Mouse (Mus musculus): ENCODE data around the gene Olfr1340. TPM values are rescaled to one million over a fixed set of nuclear protein-coding genes. Genes with fewer than 3 reads are reported as not detected.

Gene Olfr1340
- total RNA-seq (2021): not detected

DNA sequence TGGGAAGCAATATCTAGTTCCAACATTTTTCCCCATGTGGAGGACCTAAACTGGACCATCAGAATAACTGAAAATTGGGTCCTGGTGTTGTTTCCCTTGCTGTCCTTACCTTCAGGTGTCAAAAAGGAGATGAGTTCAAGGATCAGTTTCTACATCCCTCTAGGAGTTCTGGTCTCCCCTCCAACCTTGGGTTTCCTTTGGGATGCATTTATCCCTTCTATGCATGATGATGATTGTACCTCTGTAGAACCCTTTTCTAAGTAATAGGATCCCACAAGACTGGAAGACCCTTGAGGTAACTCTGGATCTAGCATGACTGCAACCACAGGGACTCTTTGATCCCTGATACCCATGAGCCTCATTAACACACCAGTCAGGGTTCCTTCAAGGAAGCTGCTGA, at the start of gene Olfr1340:
TSS of gene Olfr1340 (plus strand) at position 301 of the 400 bp plus-strand sequence.
- intact Hi-C loops (cut with DNase I): no loop called here
- DNase-seq: no peak

GRCm38 (mm10) chr4:118687086-118687485, 32.9 kb upstream of the Olfr1340 start:
- intact Hi-C loops (cut with DNase I): no loop called here

DNA sequence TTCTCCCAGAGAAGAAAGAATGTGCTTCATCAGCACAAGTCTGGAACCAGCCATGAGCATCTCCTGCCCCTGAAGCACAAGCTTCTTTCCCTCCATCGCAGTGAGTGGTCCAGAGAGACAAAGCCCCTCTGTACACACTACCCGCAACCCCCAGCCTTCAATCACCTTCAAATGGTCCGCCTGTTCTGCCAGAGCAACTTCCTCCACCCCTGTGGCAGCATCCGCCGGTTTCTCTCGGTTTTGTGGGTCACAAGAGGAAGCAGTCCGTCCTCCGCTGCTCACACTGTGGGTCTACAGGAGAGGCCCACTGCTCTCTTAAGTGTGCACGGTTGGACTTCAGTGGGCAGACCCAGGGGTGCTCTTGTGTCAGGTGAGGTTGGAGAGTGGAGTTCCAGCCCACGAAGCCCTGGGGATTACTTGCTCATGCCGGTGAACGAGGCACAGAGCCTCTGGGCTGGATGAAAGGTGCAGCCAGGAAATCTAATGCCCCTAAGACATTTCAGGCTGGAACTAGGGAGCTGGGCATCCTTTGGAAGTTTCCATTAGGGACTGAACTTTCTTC, 27.4 kb upstream of the Olfr1340 start, which contains the start of gene Olfr1342:
TSS of gene Olfr1342 (minus strand) at position 345 of the 562 bp plus-strand sequence.
- intact Hi-C loops (cut with DNase I): no loop called here
- DNase-seq: no peak

More at GRCm38 (mm10) chr4:118687086-118687485, 32.9 kb upstream of the Olfr1340 start:
- no peak for DNase-seq

DNA sequence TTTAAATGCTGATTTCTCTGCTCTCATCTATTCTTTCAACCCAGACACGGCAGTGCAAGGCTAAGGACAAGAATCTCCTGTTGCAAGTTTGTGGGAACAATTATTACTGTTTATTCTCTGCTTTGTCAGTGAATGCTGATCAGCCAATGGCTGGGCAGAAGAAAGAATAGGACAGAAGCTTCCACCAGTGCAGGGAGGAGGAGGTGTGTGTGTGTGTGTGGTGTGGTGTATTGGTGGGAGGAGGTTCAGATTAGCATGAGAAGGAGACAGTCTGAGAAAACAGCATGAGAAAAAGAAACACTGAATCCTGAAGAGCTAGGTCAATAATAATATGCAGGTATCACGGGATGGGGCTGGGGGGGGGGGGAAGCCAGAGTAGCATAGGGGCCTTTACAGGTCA, 26.1 kb upstream of the Olfr1340 start:
- intact Hi-C loops (cut with DNase I): no loop called here
- DNase-seq: no peak

- intact Hi-C loops (cut with DNase I): no loop called here
- DNase-seq: no peak
These were observed 16.7 kb upstream of the Olfr1340 start, which contains the start of gene Olfr1341 for GRCm38 (mm10) chr4:118703223-118703622. Gene Olfr1341 (plus strand): TSS chr4:118703523.

- intact Hi-C loops (cut with DNase I): no loop called here
- DNase-seq: no peak
These were observed 11.9 kb upstream of the Olfr1340 start for GRCm38 (mm10) chr4:118708086-118708485.

GRCm38 (mm10) chr4:118711656-118712055, 8.3 kb upstream of the Olfr1340 start:
- no peak for DNase-seq
- intact Hi-C loops (cut with DNase I): no loop called here

- DNase-seq: peak in 1 of 2 experiments; percentile 6
- intact Hi-C loops (cut with DNase I): no loop called here
These were observed 2.0 kb downstream of the Olfr1340 start for GRCm38 (mm10) chr4:118721742-118722483.

- DNase-seq: no peak
- intact Hi-C loops (cut with DNase I): no loop called here
These were observed 11.9 kb downstream of the Olfr1340 start, which contains the start of gene Olfr1339 for GRCm38 (mm10) chr4:118731875-118732274. Gene Olfr1339 (plus strand): TSS chr4:118732175.

- intact Hi-C loops (cut with DNase I): no loop called here
- DNase-seq: no peak
These were observed 19.6 kb downstream of the Olfr1340 start for GRCm38 (mm10) chr4:118739574-118739973.

DNA sequence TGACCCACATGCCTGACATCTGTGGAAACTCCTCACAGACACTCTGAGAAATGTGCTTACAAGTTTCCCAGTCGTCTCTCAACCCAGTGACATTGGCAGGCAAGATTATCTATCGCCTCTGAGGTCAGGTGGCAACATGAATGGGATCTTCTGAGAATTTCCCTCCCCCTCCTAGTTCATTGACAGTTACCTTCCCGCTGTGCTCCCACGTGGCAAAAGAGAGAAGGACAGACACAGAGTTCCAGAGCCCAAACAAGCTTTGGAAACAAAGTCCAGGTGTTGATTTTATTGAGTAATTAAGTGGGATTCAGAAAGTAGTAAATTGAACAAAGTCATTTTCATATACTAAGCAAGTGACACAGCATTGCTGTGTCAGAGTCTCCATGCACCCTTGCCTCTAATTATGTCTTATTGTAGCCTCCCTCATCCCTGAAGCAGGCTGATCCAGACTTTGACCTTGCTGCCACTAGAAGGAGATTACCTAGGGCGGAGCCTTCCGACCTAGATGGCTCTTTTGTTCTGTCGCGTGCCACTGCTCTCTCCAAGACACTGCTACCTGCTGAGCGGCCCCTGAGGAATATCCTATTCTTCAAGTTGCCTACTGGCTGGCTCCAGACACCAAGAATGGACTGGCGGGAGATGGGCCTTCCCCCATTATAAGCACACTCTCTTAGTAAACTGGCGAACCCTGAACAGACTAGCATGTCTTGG, 21.2 kb downstream of the Olfr1340 start:
- intact Hi-C loops (cut with DNase I): no loop called here
- DNase-seq: no peak

DNA sequence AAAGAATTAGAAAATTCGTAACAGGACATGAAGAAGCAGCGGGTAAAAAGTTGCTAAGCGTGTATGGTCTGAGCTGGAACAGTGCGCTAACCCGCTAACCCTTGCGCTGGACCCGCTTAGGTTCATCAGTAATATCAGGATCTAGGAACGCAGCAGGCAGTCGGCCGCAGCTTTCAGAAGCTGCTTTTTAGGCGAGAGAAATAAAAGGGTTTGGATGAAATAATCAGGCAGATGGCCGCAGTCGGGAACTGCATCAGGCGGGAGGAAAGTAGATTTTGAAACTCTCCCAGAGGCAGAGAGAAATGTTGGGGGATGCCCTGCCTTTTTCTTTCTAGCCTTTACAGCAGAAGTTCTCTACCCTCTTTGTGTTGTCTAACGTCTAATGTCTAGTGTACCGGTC, 21.9 kb downstream of the Olfr1340 start:
- DNase-seq: no peak
- intact Hi-C loops (cut with DNase I): no loop called here

- intact Hi-C loops (cut with DNase I): no loop called here
- DNase-seq: no peak
These were observed 38.7 kb downstream of the Olfr1340 start, which contains the start of gene Olfr1338 for GRCm38 (mm10) chr4:118758637-118759036. Gene Olfr1338 (minus strand): TSS chr4:118758737.

Other genes with a start within 250 kb of the Olfr1340 start
- gene Tie1, start 230.1 kb upstream of the Olfr1340 start, total RNA-seq (2021): 10 to 100 TPM; 66.5 to 81.4 TPM
- gene 2610528J11Rik, start 193.1 kb upstream of the Olfr1340 start, total RNA-seq (2021): not detected
- gene Tmem125, start 176.1 kb upstream of the Olfr1340 start, total RNA-seq (2021): under 1 TPM in 1 of 2 experiments, not detected in 1; 0.33 TPM
- gene Cfap57, start 99.4 kb upstream of the Olfr1340 start, total RNA-seq (2021): under 1 TPM in 1 of 2 experiments, not detected in 1; 0.05 TPM
- 10 to 100 TPM; 38.0 to 39.1 TPM for gene Ebna1bp2, start 99.3 kb upstream of the Olfr1340 start, total RNA-seq (2021)
- not detected for gene Olfr62, start 61.2 kb upstream of the Olfr1340 start, total RNA-seq (2021)
- gene Olfr1342, start 27.4 kb upstream of the Olfr1340 start, total RNA-seq (2021): not detected
- gene Olfr1341, start 16.6 kb upstream of the Olfr1340 start, total RNA-seq (2021): not detected
- not detected for gene Olfr1339, start 12.0 kb downstream of the Olfr1340 start, total RNA-seq (2021)
- not detected for gene Olfr1338, start 38.6 kb downstream of the Olfr1340 start, total RNA-seq (2021)
- not detected for gene Olfr1337, start 62.4 kb downstream of the Olfr1340 start, total RNA-seq (2021)
- gene Olfr1335, start 89.8 kb downstream of the Olfr1340 start, total RNA-seq (2021): not detected
- not detected for gene Olfr1333, start 116.1 kb downstream of the Olfr1340 start, total RNA-seq (2021)
- not detected for gene Olfr1331, start 144.5 kb downstream of the Olfr1340 start, total RNA-seq (2021)
- gene Olfr1330, start 168.5 kb downstream of the Olfr1340 start, total RNA-seq (2021): not detected
- not detected for gene Olfr1329, start 197.3 kb downstream of the Olfr1340 start, total RNA-seq (2021)
- gene Olfr1328, start 218.5 kb downstream of the Olfr1340 start, total RNA-seq (2021): not detected
- under 1 TPM; 0.28 to 0.38 TPM for gene Lao1, start 241.4 kb downstream of the Olfr1340 start, total RNA-seq (2021)

Measured in heart, postnatal 36 days (tissue).